Mouse (Mus musculus) heart, embryonic 12.5 days (tissue): Measurements from ENCODE around the gene Lasp1. TPM values are rescaled to one million over a fixed set of nuclear protein-coding genes. Genes with fewer than 3 reads are reported as not detected.

ENCODE experiments used
- ATAC-seq: fragments of 200-750 bp; cut with Nextera tagmentation; 2 replicates; pipeline ENCODE4 v1.8.0; 2017; ENCODE audit warnings: moderate TSS enrichment, moderate library complexity; ENCODE audit not compliant: insufficient number of reproducible peaks, low FRiP score
- H3K27ac ChIP-seq: fragments of 300-500 bp; sonication (generic); 2 replicates; pipeline ENCODE4 v1.5.1; 2016; ENCODE audit warnings: mild to moderate bottlenecking, moderate library complexity; ENCODE audit not compliant: poor library complexity, severe bottlenecking
- H3K27me3 ChIP-seq: fragments of 300-500 bp; sonication (generic); replicated peaks from 2 replicates; pipeline ENCODE4 v1.6.1; 2016; ENCODE audit warnings: mild to moderate bottlenecking, moderate library complexity
- H3K36me3 ChIP-seq: fragments of 300-500 bp; sonication (generic); 2 replicates; pipeline ENCODE4 v1.6.1; 2016; ENCODE audit warnings: mild to moderate bottlenecking, moderate library complexity
- H3K4me1 ChIP-seq: fragments of 300-500 bp; sonication (generic); replicated peaks from 2 replicates; pipeline ENCODE4 v1.6.1; 2016; ENCODE audit warnings: mild to moderate bottlenecking
- H3K4me2 ChIP-seq: fragments of 300-500 bp; sonication (generic); 2 replicates; pipeline ENCODE4 v1.6.1; 2016; ENCODE audit warnings: mild to moderate bottlenecking, moderate library complexity
- H3K4me3 ChIP-seq: fragments of 300-500 bp; sonication (generic); 2 replicates; pipeline ENCODE4 v1.5.1; 2016; ENCODE audit warnings: mild to moderate bottlenecking
- H3K9ac ChIP-seq: fragments of 300-500 bp; sonication (generic); 2 replicates; pipeline ENCODE4 v1.6.1; 2016; ENCODE audit warnings: mild to moderate bottlenecking, moderate library complexity
- H3K9me3 ChIP-seq: fragments of 300-500 bp; sonication (generic); replicated peaks from 2 replicates; pipeline ENCODE4 v1.6.1; 2016; ENCODE audit warnings: mild to moderate bottlenecking, moderate library complexity
- WGBS: fragments of 180-500 bp; shearing (Covaris S2); methylation state at CpG from one replicate; pipeline ENCODE4 v1.1.7; 2016; 5-methylcytosine and 5-hydroxymethylcytosine counted together
- polyA plus RNA-seq: library from polyadenylated mRNA; unstranded; fragments of >200 nt; fragmentation: Nextera tagmentation; extraction: Ambion mirVana; gene quantifications from 2 replicates; pipeline ENCODE4 v1.2.1, GENCODE M21; 2016

Gene Lasp1
- polyA plus RNA-seq, 1 experiment from 2014 or later, result 46.9 TPM

DNA sequence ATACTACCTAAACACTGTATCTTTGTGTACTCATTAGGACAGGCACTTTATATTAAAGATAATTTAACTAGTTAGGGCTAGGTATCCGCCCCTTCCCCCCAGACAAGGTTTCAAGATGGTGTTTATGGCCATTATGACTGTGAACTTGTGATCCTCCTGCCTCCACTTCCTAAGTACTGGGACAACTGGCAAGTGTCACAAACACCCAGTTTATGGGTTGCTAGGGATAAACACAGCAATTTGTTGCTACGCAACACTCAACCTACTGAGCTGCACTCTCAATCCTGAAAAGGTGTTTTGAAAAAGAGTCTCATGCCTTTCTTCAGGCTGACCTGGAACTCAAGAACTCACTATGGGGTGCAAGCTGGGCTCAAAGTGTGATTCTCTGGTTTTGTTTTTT, 78.5 kb downstream of the Lasp1 start:
- Histone ChIP-seq H3K36me3 (no peaks in the 10 kb centered on the region), H3K4me1 (no peaks in the 10 kb centered on the region), H3K27me3 (no peaks in the 10 kb centered on the region), H3K4me3 (no peak overlapping the region), H3K4me2 (no peak overlapping the region), H3K27ac (no peak overlapping the region), H3K9ac (no peak overlapping the region), H3K9me3 (no peaks in the 10 kb centered on the region)
- ATAC-seq, result no peak
- WGBS, result 71% methylated on average over 2 of the region's 2 CpGs

DNA sequence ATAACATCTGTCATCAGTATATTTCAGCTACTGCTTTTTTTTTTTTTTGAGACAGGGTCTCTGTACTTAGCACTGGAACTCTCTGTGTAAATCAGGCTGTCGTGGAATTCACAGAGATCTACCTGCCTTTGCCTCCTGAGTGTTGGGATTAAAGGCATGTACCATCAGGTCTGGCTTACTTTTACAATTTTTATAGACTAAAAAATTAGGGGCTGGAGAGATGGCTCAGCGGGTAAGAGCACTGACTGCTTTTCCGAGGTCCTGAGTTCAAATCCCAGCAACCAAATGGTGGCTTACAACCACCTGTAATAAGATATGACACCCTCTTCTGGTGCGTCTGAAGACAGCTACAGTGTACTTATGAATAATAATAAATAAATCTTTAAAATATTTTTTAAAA, 81.6 kb downstream of the Lasp1 start:
- no peaks in the 10 kb centered on the region for H3K36me3 ChIP-seq
- H3K4me1 ChIP-seq, result no peaks in the 10 kb centered on the region
- 0 out of 2 replicates have a peak, but pooled peaks cover 2% of the 10 kb centered on the region for H3K9me3 ChIP-seq
- H3K4me2 ChIP-seq, result no peak overlapping the region
- no peak overlapping the region for H3K9ac ChIP-seq
- WGBS, result 88% methylated on average over 4 of the region's 4 CpGs
- H3K27me3 ChIP-seq, result no peaks in the 10 kb centered on the region
- no peak overlapping the region for H3K27ac ChIP-seq
- no peak for ATAC-seq
- no peak overlapping the region for H3K4me3 ChIP-seq

DNA sequence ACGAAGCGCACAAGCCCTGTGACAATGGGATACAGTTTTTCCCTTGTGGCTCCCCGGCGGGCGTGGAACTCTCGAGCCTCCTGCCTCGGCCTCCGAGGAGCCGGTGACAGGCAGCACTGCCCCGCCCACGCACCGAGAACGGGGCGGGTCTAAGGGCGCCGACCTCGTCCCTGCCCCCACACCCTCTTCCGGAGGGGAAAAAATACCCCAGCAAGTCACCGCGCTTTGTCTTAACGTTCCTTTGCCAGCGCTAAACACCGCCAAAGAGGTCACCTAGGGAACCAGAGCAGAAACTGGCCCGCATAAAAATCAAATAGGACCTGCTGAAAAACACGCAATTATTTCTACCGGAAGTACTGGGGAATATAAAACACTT, 84.7 kb downstream of the Lasp1 start:
- Histone ChIP-seq H3K4me1 (no peaks in the 10 kb centered on the region), H3K27ac (peak overlapping the region; percentile 69), H3K4me2 (peak overlapping the region; percentile 71), H3K9me3 (0 out of 2 replicates have a peak, but pooled peaks cover 2% of the 10 kb centered on the region), H3K4me3 (peak overlapping the region; percentile 60), H3K36me3 (no peaks in the 10 kb centered on the region), H3K27me3 (no peaks in the 10 kb centered on the region), H3K9ac (peak overlapping the region; percentile 60)
- WGBS, result 6% methylated on average over 26 of the region's 26 CpGs
- peak; percentile 83 for ATAC-seq

- no peaks in the 10 kb centered on the region for H3K36me3 ChIP-seq
- WGBS, result 0% methylated on average over 37 of the region's 37 CpGs
These were observed 85.3 kb downstream of the Lasp1 start, which contains the start of gene Fbxo47 for GRCm38 (mm10) chr11:97883918-97884600. Gene Fbxo47 (minus strand): TSS chr11:97884154.

DNA sequence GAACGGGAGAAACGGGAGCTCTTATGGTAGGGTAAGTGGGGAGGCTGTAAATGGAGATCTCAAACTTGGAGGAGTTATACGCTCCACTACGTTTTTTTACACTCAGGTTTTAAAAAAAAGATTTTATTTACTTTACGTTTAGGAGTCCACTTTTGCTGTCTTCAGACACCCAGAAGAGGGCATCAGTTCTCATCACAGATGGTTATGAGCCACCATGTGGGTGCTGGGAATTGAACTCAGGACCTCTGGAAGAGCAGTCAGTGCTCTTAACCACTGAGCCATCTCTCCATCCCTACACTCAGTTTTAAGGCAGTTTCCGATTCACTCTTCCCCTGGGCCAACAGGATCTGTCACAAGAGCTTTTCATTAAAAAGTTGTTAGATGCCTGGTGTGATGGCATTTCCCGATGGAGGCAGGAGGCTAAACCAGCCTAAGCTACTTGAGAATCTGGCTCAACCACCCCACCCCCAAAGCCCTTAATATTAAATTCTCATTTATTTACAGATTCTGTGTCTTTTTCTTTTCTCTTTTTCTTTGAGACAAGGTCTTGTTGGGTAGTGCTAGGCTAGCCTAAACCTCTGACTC, 85.9 kb downstream of the Lasp1 start:
- no peaks in the 10 kb centered on the region for H3K4me1 ChIP-seq
- H3K9me3 ChIP-seq, result 0 out of 2 replicates have a peak, but pooled peaks cover 2% of the 10 kb centered on the region
- peak overlapping the region; percentile 60 for H3K4me3 ChIP-seq
- no peaks in the 10 kb centered on the region for H3K36me3 ChIP-seq
- ATAC-seq, result 0 out of 2 replicates have a peak, but pooled peaks have one; percentile 1
- H3K9ac ChIP-seq, result peak overlapping the region; percentile 19; the same call in 1 of the 2 replicates
- peak overlapping the region; percentile 71 for H3K4me2 ChIP-seq
- peak overlapping the region; percentile 70 for H3K27ac ChIP-seq
- 27% methylated on average over 7 of the region's 7 CpGs for WGBS
- no peaks in the 10 kb centered on the region for H3K27me3 ChIP-seq

More at GRCm38 (mm10) chr11:97883918-97884600, 85.3 kb downstream of the Lasp1 start, which contains the start of gene Fbxo47:
- H3K9ac ChIP-seq, result peak within 1 kb of the TSS; percentile 60
- H3K4me3 ChIP-seq, result peak within 1 kb of the TSS; percentile 60
- peak within 1 kb of the TSS; percentile 71 for H3K4me2 ChIP-seq
- peak; percentile 93 for ATAC-seq
- H3K27me3 ChIP-seq, result no peaks in the 10 kb centered on the region
- no peaks in the 10 kb centered on the region for H3K4me1 ChIP-seq
- H3K9me3 ChIP-seq, result 0 out of 2 replicates have a peak, but pooled peaks cover 2% of the 10 kb centered on the region
- peak within 1 kb of the TSS; percentile 70 for H3K27ac ChIP-seq

DNA sequence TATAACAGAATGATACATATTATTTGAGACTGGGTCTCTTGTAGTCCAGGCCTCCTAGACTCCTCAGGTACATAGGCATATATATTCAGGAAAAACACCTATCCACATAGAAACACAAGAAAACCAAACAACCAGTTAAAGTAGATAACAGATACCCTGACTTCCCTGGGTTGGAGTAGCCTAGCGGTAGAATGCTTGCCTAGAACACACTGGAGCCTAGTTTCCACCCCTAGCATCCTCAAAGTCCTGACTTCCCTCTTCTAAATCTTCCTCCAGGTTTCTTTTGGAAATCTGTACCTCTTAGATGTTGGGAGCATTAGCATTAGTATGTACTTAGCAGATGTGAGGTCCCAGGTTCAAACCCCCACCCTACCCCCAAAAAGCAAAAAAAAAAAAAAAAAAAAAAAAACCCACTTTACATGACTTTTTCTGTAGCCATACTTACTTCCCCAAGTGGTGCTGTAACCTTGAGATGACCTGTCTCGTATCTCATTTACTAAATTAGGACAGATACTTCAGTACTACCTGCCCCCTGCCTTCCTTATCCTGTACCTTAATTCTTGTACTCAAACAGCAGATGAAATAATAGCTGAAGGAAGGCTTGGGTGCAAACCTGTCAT, 86.6 kb downstream of the Lasp1 start:
- Histone ChIP-seq H3K27me3 (no peaks in the 10 kb centered on the region), H3K9ac (no peak overlapping the region), H3K36me3 (no peaks in the 10 kb centered on the region), H3K27ac (no peak overlapping the region), H3K4me3 (0 out of 2 replicates have a peak overlapping the region, but pooled peaks have one; percentile 60), H3K4me2 (no peak overlapping the region), H3K4me1 (no peaks in the 10 kb centered on the region), H3K9me3 (0 out of 2 replicates have a peak, but pooled peaks cover 2% of the 10 kb centered on the region)
- WGBS, result 88% methylated on average over 2 of the region's 2 CpGs
- ATAC-seq, result no peak

Other genes starting within 250 kb of the Lasp1 start
- 0.09 TPM in 1 of 2 replicates, not detected in the other for gene Srcin1, start 222.8 kb upstream of the Lasp1 start, polyA plus RNA-seq
- 2.0 and 2.5 TPM in 2 replicates for gene Epop, start 169.3 kb upstream of the Lasp1 start, polyA plus RNA-seq
- 1.8 and 2.2 TPM in 2 replicates for gene Mllt6, start 135.6 kb upstream of the Lasp1 start, polyA plus RNA-seq
- 40.5 and 44.8 TPM in 2 replicates for gene Cisd3, start 113.2 kb upstream of the Lasp1 start, polyA plus RNA-seq
- 11.0 and 12.3 TPM in 2 replicates for gene Pcgf2, start 98.5 kb upstream of the Lasp1 start, polyA plus RNA-seq
- gene Psmb3, start 95.6 kb upstream of the Lasp1 start, polyA plus RNA-seq, result 342 and 374 TPM in 2 replicates
- 1.3 and 1.4 TPM in 2 replicates for gene Pip4k2b, start 54.3 kb upstream of the Lasp1 start, polyA plus RNA-seq
- 10.9 and 11.4 TPM in 2 replicates for gene Cwc25, start 32.4 kb upstream of the Lasp1 start, polyA plus RNA-seq
- not detected in 2 replicates for gene 1700001P01Rik, start 23.1 kb upstream of the Lasp1 start, polyA plus RNA-seq
- 404 and 410 TPM in 2 replicates for gene Rpl23, start 16.6 kb upstream of the Lasp1 start, polyA plus RNA-seq
- 6.9 and 7.4 TPM in 2 replicates for gene B230217C12Rik, start 41.8 kb downstream of the Lasp1 start, polyA plus RNA-seq
- gene Fbxo47, start 85.2 kb downstream of the Lasp1 start, polyA plus RNA-seq, result 0.87 and 1.5 TPM in 2 replicates
- gene Plxdc1, start 187.4 kb downstream of the Lasp1 start, polyA plus RNA-seq, result 0.31 TPM in 1 of 2 replicates, not detected in the other
- 3.4 and 3.9 TPM in 2 replicates for gene Arl5c, start 197.2 kb downstream of the Lasp1 start, polyA plus RNA-seq
- gene Cacnb1, start 224.0 kb downstream of the Lasp1 start, polyA plus RNA-seq, result 6.1 and 8.5 TPM in 2 replicates
- 654 and 675 TPM in 2 replicates for gene Rpl19, start 227.7 kb downstream of the Lasp1 start, polyA plus RNA-seq